Mouse (Mus musculus) CD4-positive naive resting alpha-beta T cell, adult 76 days (primary cell): ENCODE data around the gene Cyp2a22. TPM values are rescaled to one million over a fixed set of nuclear protein-coding genes. Genes with fewer than 3 reads are reported as not detected.

Experiments used
- total RNA-seq: library from RNA; stranded (reverse); gene quantifications from one replicate; pipeline ENCODE4 v1.2.4, GENCODE M21; 2023

Gene Cyp2a22
- not detected for total RNA-seq

DNA sequence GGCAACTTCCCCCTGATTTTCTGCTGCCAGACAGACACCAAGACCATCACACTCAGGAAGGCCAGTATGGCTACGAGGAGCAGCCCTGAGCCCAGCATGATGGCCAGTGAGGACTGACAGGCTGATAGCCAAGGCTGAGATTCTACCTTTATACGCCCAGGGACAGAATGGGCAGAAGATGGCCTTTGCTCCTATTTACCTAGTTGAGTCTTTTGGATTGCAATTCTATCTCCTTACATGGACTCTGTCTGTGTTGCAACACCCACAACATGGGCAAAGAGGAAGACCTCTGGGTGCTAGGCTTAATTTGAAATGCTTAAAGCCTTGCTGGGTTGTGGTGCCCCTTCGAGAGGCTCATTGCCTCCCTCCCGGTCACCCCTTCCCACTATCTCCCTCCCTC, at the start of gene Cyp2a22:
TSS of gene Cyp2a22 (minus strand) at position 123 of the 400 bp plus-strand sequence.

Other genes with a start within 250 kb of the Cyp2a22 start
- gene Cyp2b19, start 182.2 kb downstream of the Cyp2a22 start, total RNA-seq: not detected
- gene Cyp2g1, start 130.5 kb downstream of the Cyp2a22 start, total RNA-seq: not detected
- not detected for gene Cyp2a5, start 104.1 kb downstream of the Cyp2a22 start, total RNA-seq
- gene Cyp2a12, start 89.7 kb upstream of the Cyp2a22 start, total RNA-seq: not detected
- gene Cyp2f2, start 180.5 kb upstream of the Cyp2a22 start, total RNA-seq: not detected
- not detected for gene Cyp2t4, start 214.3 kb upstream of the Cyp2a22 start, total RNA-seq
- gene Egln2, start 227.4 kb upstream of the Cyp2a22 start, total RNA-seq: 95.0 TPM
- gene Rab4b, start 239.5 kb upstream of the Cyp2a22 start, total RNA-seq: 77.3 TPM
- gene Gm21983, start 241.7 kb upstream of the Cyp2a22 start, total RNA-seq: 0.44 TPM
- gene Mia, start 241.8 kb upstream of the Cyp2a22 start, total RNA-seq: not detected